Mouse (Mus musculus): ENCODE measurements around the gene Mydgf. TPM values are rescaled to one million over a fixed set of nuclear protein-coding genes. Genes with fewer than 3 reads are reported as not detected.

Gene Mydgf
- polyA plus RNA-seq, 1 experiment from 2014 or later, result 71.2 TPM

DNA sequence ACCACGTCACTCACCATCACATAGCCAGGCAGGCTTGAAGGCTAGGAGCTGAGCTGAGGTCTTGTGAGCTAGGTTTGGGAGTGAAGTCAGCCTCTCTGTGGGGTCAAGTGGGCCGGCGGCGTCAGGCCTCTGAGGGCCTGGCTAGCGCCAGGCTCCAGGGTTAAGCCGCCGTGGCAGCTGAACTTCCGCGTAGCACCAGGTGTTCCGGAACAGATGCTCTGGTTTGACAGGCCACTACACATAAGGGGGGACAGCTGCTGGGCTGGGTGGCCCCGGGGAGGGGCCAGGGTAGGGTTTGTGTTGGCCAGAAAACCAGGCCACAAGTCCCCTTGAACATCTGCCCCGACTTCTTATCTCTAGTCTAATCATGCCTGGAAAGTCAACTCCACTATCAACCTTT is 36.3 kb downstream of the Mydgf start:
- H3K27me3 ChIP-seq (ENCODE audit: control insufficient read depth, insufficient read depth, low read length), result peaks cover 33% of the 10 kb centered on the region
- H3K4me3 ChIP-seq (ENCODE audit: low read depth, low read length), result no peak overlapping the region
- no peak for DNase-seq (ENCODE audit: low spot score)
- H3K4me1 ChIP-seq (ENCODE audit: control insufficient read depth, insufficient read depth, low read length), result peaks cover 2% of the 10 kb centered on the region
- H3K9ac ChIP-seq (ENCODE audit: low read length), result no peak overlapping the region
- no peaks in the 10 kb centered on the region for H3K9me3 ChIP-seq (ENCODE audit: control insufficient read depth, low read length)
- ATAC-seq (ENCODE audit: insufficient read depth, low FRiP score, low TSS enrichment), result no peak
- H3K4me2 ChIP-seq (ENCODE audit: low read depth), result no peak overlapping the region
- no peak overlapping the region for H3K27ac ChIP-seq (ENCODE audit: low read depth, low read length)
- WGBS, result 58% methylated on average over 12 of the region's 12 CpGs
- no peaks in the 10 kb centered on the region for H3K36me3 ChIP-seq (ENCODE audit: control insufficient read depth, insufficient read depth, low read length)

DNA sequence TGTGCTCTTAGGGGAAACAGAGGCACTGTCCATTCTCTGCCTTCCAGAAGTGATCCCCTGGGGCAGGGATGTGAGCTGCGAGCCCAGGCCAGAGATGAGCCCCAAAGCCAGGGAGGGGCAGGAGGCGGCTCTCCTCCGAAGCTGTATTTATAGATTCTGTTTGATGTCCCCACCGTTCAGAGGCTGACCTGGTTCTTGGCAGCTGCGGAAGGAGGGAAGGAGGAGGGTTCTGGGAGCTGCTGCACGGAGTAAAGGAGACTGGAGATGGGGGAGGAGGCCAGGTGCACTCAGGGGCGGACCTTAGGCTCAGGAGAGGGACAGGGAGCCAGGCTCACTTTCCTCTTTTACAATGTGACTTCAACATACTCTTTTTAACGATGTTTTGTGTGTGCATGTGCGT is 37.6 kb downstream of the Mydgf start:
- Histone ChIP-seq H3K9ac (ENCODE audit: low read length) (no peak overlapping the region), H3K27me3 (ENCODE audit: control insufficient read depth, insufficient read depth, low read length) (peaks cover 42% of the 10 kb centered on the region), H3K4me3 (ENCODE audit: low read depth, low read length) (no peak overlapping the region), H3K36me3 (ENCODE audit: control insufficient read depth, insufficient read depth, low read length) (no peaks in the 10 kb centered on the region), H3K4me2 (ENCODE audit: low read depth) (no peak overlapping the region), H3K27ac (ENCODE audit: low read depth, low read length) (no peak overlapping the region), H3K9me3 (ENCODE audit: control insufficient read depth, low read length) (no peaks in the 10 kb centered on the region), H3K4me1 (ENCODE audit: control insufficient read depth, insufficient read depth, low read length) (peaks cover 8% of the 10 kb centered on the region)
- DNase-seq (ENCODE audit: low spot score) (no peak), ATAC-seq (ENCODE audit: insufficient read depth, low FRiP score, low TSS enrichment) (no peak)
- WGBS, result 18% methylated on average over 9 of the region's 9 CpGs

GRCm38 (mm10) chr17:56144546-56144945 is 39.2 kb downstream of the Mydgf start:
- no peak overlapping the region for H3K4me3 ChIP-seq (ENCODE audit: low read depth, low read length)
- peaks cover 9% of the 10 kb centered on the region for H3K4me1 ChIP-seq (ENCODE audit: control insufficient read depth, insufficient read depth, low read length)
- H3K9ac ChIP-seq (ENCODE audit: low read length), result no peak overlapping the region
- DNase-seq (ENCODE audit: low spot score), result no peak
- H3K27me3 ChIP-seq (ENCODE audit: control insufficient read depth, insufficient read depth, low read length), result peaks cover 49% of the 10 kb centered on the region
- no peak overlapping the region for H3K27ac ChIP-seq (ENCODE audit: low read depth, low read length)
- no peak overlapping the region for H3K4me2 ChIP-seq (ENCODE audit: low read depth)
- H3K9me3 ChIP-seq (ENCODE audit: control insufficient read depth, low read length), result no peaks in the 10 kb centered on the region
- 77% methylated on average over 9 of the region's 9 CpGs for WGBS
- no peak for ATAC-seq (ENCODE audit: insufficient read depth, low FRiP score, low TSS enrichment)
- H3K36me3 ChIP-seq (ENCODE audit: control insufficient read depth, insufficient read depth, low read length), result no peaks in the 10 kb centered on the region

- peak; percentile 62 for ATAC-seq (ENCODE audit: insufficient read depth, low FRiP score, low TSS enrichment)
- peak overlapping the region; percentile 38; the same call in 1 of the 2 replicates for H3K9ac ChIP-seq (ENCODE audit: low read length)
- peaks cover 14% of the 10 kb centered on the region for H3K4me1 ChIP-seq (ENCODE audit: control insufficient read depth, insufficient read depth, low read length)
- no peaks in the 10 kb centered on the region for H3K9me3 ChIP-seq (ENCODE audit: control insufficient read depth, low read length)
- H3K4me2 ChIP-seq (ENCODE audit: low read depth), result peak overlapping the region; percentile 54
- under 1% methylated on average over 38 of the region's 47 CpGs for WGBS
- DNase-seq (ENCODE audit: low spot score), result peak; percentile 76
- H3K27me3 ChIP-seq (ENCODE audit: control insufficient read depth, insufficient read depth, low read length), result peaks cover 48% of the 10 kb centered on the region
- H3K36me3 ChIP-seq (ENCODE audit: control insufficient read depth, insufficient read depth, low read length), result no peaks in the 10 kb centered on the region
- H3K4me3 ChIP-seq (ENCODE audit: low read depth, low read length), result peak overlapping the region; percentile 35
- peak overlapping the region; percentile 49; the same call in 1 of the 2 replicates for H3K27ac ChIP-seq (ENCODE audit: low read depth, low read length)
These were observed 41.8 kb downstream of the Mydgf start for GRCm38 (mm10) chr17:56141702-56142605.

GRCm38 (mm10) chr17:56139858-56140595 is 43.7 kb downstream of the Mydgf start, which contains the start of gene Sema6b:
TSS of gene Sema6b (minus strand) at chr17:56140343.
- peaks cover 41% of the 10 kb centered on the region for H3K27me3 ChIP-seq (ENCODE audit: control insufficient read depth, insufficient read depth, low read length)
- peak within 1 kb of the TSS; percentile 75 for H3K4me3 ChIP-seq (ENCODE audit: low read depth, low read length)
- 2% methylated on average over 62 of the region's 79 CpGs for WGBS
- peak; percentile 15; the same call in 1 of the 2 replicates for ATAC-seq (ENCODE audit: insufficient read depth, low FRiP score, low TSS enrichment)
- peak within 1 kb of the TSS; percentile 71 for H3K9ac ChIP-seq (ENCODE audit: low read length)
- H3K4me2 ChIP-seq (ENCODE audit: low read depth), result peak within 1 kb of the TSS; percentile 97
- H3K36me3 ChIP-seq (ENCODE audit: control insufficient read depth, insufficient read depth, low read length), result no peaks in the 10 kb centered on the region
- H3K27ac ChIP-seq (ENCODE audit: low read depth, low read length), result 0 out of 2 replicates have a peak within 1 kb of the TSS, but pooled peaks have one; percentile 20
- DNase-seq (ENCODE audit: low spot score), result peak; percentile 77
- peaks cover 14% of the 10 kb centered on the region for H3K4me1 ChIP-seq (ENCODE audit: control insufficient read depth, insufficient read depth, low read length)
- no peaks in the 10 kb centered on the region for H3K9me3 ChIP-seq (ENCODE audit: control insufficient read depth, low read length)

DNA sequence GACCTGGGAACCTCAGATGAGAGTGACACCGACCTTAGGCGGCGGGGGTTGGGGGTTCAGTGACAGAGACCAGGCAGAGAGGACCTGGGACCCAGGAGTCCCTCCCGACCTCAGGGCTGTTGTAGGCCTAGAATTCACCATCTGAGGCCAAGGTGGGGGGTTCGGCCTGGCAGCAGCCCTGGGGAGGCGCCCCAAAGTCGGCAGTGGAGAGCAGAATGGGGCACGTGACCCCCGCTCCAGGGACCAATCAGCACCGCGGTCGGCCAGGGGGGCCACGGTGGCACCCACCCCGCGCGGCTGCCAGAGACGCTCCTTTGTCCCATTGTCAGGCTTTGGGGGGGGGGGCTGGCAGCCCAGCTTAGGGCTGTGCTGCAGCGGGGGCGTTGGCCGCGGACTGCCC is 44.4 kb downstream of the Mydgf start:
- Histone ChIP-seq H3K36me3 (ENCODE audit: control insufficient read depth, insufficient read depth, low read length) (no peaks in the 10 kb centered on the region), H3K27me3 (ENCODE audit: control insufficient read depth, insufficient read depth, low read length) (peaks cover 41% of the 10 kb centered on the region), H3K9me3 (ENCODE audit: control insufficient read depth, low read length) (no peaks in the 10 kb centered on the region), H3K27ac (ENCODE audit: low read depth, low read length) (no peak overlapping the region), H3K9ac (ENCODE audit: low read length) (peak overlapping the region; percentile 71), H3K4me2 (ENCODE audit: low read depth) (peak overlapping the region; percentile 97), H3K4me1 (ENCODE audit: control insufficient read depth, insufficient read depth, low read length) (peaks cover 16% of the 10 kb centered on the region), H3K4me3 (ENCODE audit: low read depth, low read length) (peak overlapping the region; percentile 75)
- ATAC-seq (ENCODE audit: insufficient read depth, low FRiP score, low TSS enrichment) (no peak), DNase-seq (ENCODE audit: low spot score) (no peak)
- 6% methylated on average over 17 of the region's 21 CpGs for WGBS

GRCm38 (mm10) chr17:56137839-56138613 is 45.7 kb downstream of the Mydgf start:
- H3K27ac ChIP-seq (ENCODE audit: low read depth, low read length), result no peak overlapping the region
- ATAC-seq (ENCODE audit: insufficient read depth, low FRiP score, low TSS enrichment) (no peak), DNase-seq (ENCODE audit: low spot score) (no peak)
- no peaks in the 10 kb centered on the region for H3K9me3 ChIP-seq (ENCODE audit: control insufficient read depth, low read length)
- no peaks in the 10 kb centered on the region for H3K36me3 ChIP-seq (ENCODE audit: control insufficient read depth, insufficient read depth, low read length)
- WGBS, result 16% methylated on average over 25 of the region's 25 CpGs
- peaks cover 22% of the 10 kb centered on the region for H3K4me1 ChIP-seq (ENCODE audit: control insufficient read depth, insufficient read depth, low read length)
- H3K4me2 ChIP-seq (ENCODE audit: low read depth), result peak overlapping the region; percentile 97; the same call in 1 of the 2 replicates
- H3K27me3 ChIP-seq (ENCODE audit: control insufficient read depth, insufficient read depth, low read length), result peaks cover 41% of the 10 kb centered on the region
- H3K4me3 ChIP-seq (ENCODE audit: low read depth, low read length), result no peak overlapping the region
- H3K9ac ChIP-seq (ENCODE audit: low read length), result no peak overlapping the region

DNA sequence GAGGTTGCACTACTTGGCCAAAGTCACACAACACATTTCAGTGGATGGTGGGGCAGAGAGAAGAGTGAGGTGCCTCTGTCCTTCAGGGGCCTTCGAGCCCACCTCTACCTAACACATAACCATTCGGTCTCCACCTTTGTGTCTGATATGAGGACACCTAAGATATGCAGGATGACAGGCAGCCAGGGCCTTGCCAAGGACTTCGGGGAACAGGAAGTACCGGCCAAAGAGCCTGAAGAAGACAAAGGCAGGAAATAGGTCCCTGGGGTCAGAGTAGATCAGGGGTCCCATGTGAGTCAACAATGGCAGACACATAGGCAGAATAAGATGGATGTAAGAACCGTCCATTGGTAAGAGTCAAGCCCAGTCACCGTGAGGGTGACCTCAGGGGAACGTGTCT is 47.2 kb downstream of the Mydgf start:
- ATAC-seq (ENCODE audit: insufficient read depth, low FRiP score, low TSS enrichment), result no peak
- no peak for DNase-seq (ENCODE audit: low spot score)
- H3K36me3 ChIP-seq (ENCODE audit: control insufficient read depth, insufficient read depth, low read length), result no peaks in the 10 kb centered on the region
- H3K9ac ChIP-seq (ENCODE audit: low read length), result no peak overlapping the region
- peaks cover 37% of the 10 kb centered on the region for H3K27me3 ChIP-seq (ENCODE audit: control insufficient read depth, insufficient read depth, low read length)
- H3K27ac ChIP-seq (ENCODE audit: low read depth, low read length), result no peak overlapping the region
- H3K9me3 ChIP-seq (ENCODE audit: control insufficient read depth, low read length), result no peaks in the 10 kb centered on the region
- H3K4me1 ChIP-seq (ENCODE audit: control insufficient read depth, insufficient read depth, low read length), result peaks cover 15% of the 10 kb centered on the region
- H3K4me3 ChIP-seq (ENCODE audit: low read depth, low read length), result no peak overlapping the region
- WGBS, result 81% methylated on average over 7 of the region's 7 CpGs
- no peak overlapping the region for H3K4me2 ChIP-seq (ENCODE audit: low read depth)

All from neural tube, embryonic 11.5 days (tissue).